Mouse (Mus musculus): ENCODE measurements around the gene Tomm40. TPM values are rescaled to one million over a fixed set of nuclear protein-coding genes. Genes with fewer than 3 reads are reported as not detected.

Gene Tomm40
- polyA plus RNA-seq, 1 experiment from 2014 or later = 171 TPM

- Histone ChIP-seq H3K4me2 (no peak overlapping the region), H3K36me3 (peaks cover 26% of the 10 kb centered on the region), H3K4me1 (peaks cover 24% of the 10 kb centered on the region), H3K27ac (replicated peaks) (no peak overlapping the region; the same call in 1 of the 2 replicates), H3K9me3 (replicated peaks) (no peaks in the 10 kb centered on the region; the same call in 1 of the 2 replicates), H3K27me3 (replicated peaks) (no peaks in the 10 kb centered on the region), H3K4me3 (replicated peaks) (no peak overlapping the region), H3K9ac (replicated peaks) (no peak overlapping the region)
- ATAC-seq (ENCODE audit: low FRiP score) = no peak
- WGBS = 89% methylated on average over 4 of the region's 4 CpGs
Observed at GRCm38 (mm10) chr7:19717346-19717745, 2.1 kb upstream of the Tomm40 start.

- Histone ChIP-seq H3K9ac (replicated peaks) (peak overlapping the region; percentile 56), H3K27ac (replicated peaks) (peak overlapping the region; percentile 93), H3K4me1 (peaks cover 24% of the 10 kb centered on the region), H3K4me2 (peak overlapping the region; percentile 66), H3K27me3 (replicated peaks) (no peaks in the 10 kb centered on the region), H3K36me3 (peaks cover 31% of the 10 kb centered on the region), H3K9me3 (replicated peaks) (no peaks in the 10 kb centered on the region; the same call in 1 of the 2 replicates), H3K4me3 (replicated peaks) (peak overlapping the region; percentile 42; the same call in 1 of the 2 replicates)
- WGBS = 78% methylated on average over 2 of the region's 2 CpGs
- ATAC-seq (ENCODE audit: low FRiP score) = no peak
Observed at GRCm38 (mm10) chr7:19716822-19717221, 1.6 kb upstream of the Tomm40 start.

- H3K36me3 ChIP-seq = peaks cover 31% of the 10 kb centered on the region
- H3K9me3 ChIP-seq (replicated peaks) = no peaks in the 10 kb centered on the region; the same call in 1 of the 2 replicates
- peak overlapping the region; percentile 93 for H3K27ac ChIP-seq (replicated peaks)
- peak overlapping the region; percentile 56 for H3K9ac ChIP-seq (replicated peaks)
- no peak for ATAC-seq (ENCODE audit: low FRiP score)
- H3K4me3 ChIP-seq (replicated peaks) = peak overlapping the region; percentile 42
- no peaks in the 10 kb centered on the region for H3K27me3 ChIP-seq (replicated peaks)
- H3K4me2 ChIP-seq = peak overlapping the region; percentile 66
- peaks cover 24% of the 10 kb centered on the region for H3K4me1 ChIP-seq
- WGBS = 5% methylated on average over 18 of the region's 18 CpGs
Observed at GRCm38 (mm10) chr7:19716055-19716682, 931 bp upstream of the Tomm40 start.

GRCm38 (mm10) chr7:19714836-19715235 is 402 bp downstream of the Tomm40 start:
- ATAC-seq (ENCODE audit: low FRiP score) = peak; percentile 0; the same call in 1 of the 2 replicates

GRCm38 (mm10) chr7:19713598-19713997 is 1.6 kb downstream of the Tomm40 start:
- no peaks in the 10 kb centered on the region for H3K27me3 ChIP-seq (replicated peaks)
- H3K27ac ChIP-seq (replicated peaks) = no peak overlapping the region
- H3K4me1 ChIP-seq = peaks cover 24% of the 10 kb centered on the region
- ATAC-seq (ENCODE audit: low FRiP score) = no peak
- H3K36me3 ChIP-seq = peaks cover 43% of the 10 kb centered on the region
- H3K9me3 ChIP-seq (replicated peaks) = no peaks in the 10 kb centered on the region
- no peak overlapping the region for H3K4me3 ChIP-seq (replicated peaks)
- H3K9ac ChIP-seq (replicated peaks) = no peak overlapping the region
- 94% methylated on average over 9 of the region's 9 CpGs for WGBS
- H3K4me2 ChIP-seq = no peak overlapping the region

More at GRCm38 (mm10) chr7:19714836-19715235, 402 bp downstream of the Tomm40 start:
- Histone ChIP-seq H3K9ac (replicated peaks) (peak overlapping the region; percentile 96), H3K4me2 (peak overlapping the region; percentile 95), H3K9me3 (replicated peaks) (no peaks in the 10 kb centered on the region), H3K27me3 (replicated peaks) (no peaks in the 10 kb centered on the region), H3K4me3 (replicated peaks) (peak overlapping the region; percentile 99), H3K4me1 (peaks cover 24% of the 10 kb centered on the region), H3K27ac (replicated peaks) (peak overlapping the region; percentile 85), H3K36me3 (peaks cover 34% of the 10 kb centered on the region)
- WGBS = under 1% methylated on average over 34 of the region's 39 CpGs

- no peaks in the 10 kb centered on the region for H3K27me3 ChIP-seq (replicated peaks)
- no peak overlapping the region for H3K27ac ChIP-seq (replicated peaks)
- no peaks in the 10 kb centered on the region for H3K9me3 ChIP-seq (replicated peaks)
- H3K9ac ChIP-seq (replicated peaks) = no peak overlapping the region
- peaks cover 46% of the 10 kb centered on the region for H3K36me3 ChIP-seq
- no peak overlapping the region for H3K4me3 ChIP-seq (replicated peaks)
- WGBS = 68% methylated on average over 4 of the region's 4 CpGs
- ATAC-seq (ENCODE audit: low FRiP score) = no peak
- no peak overlapping the region for H3K4me2 ChIP-seq
- peaks cover 24% of the 10 kb centered on the region for H3K4me1 ChIP-seq
Observed at GRCm38 (mm10) chr7:19713196-19713595, 2.0 kb downstream of the Tomm40 start.

- Histone ChIP-seq H3K4me3 (replicated peaks) (no peak overlapping the region), H3K27ac (replicated peaks) (no peak overlapping the region), H3K4me2 (no peak overlapping the region), H3K36me3 (peaks cover 52% of the 10 kb centered on the region), H3K27me3 (replicated peaks) (no peaks in the 10 kb centered on the region), H3K9ac (replicated peaks) (no peak overlapping the region), H3K9me3 (replicated peaks) (no peaks in the 10 kb centered on the region), H3K4me1 (peaks cover 24% of the 10 kb centered on the region)
- WGBS = 77% methylated on average over 4 of the region's 4 CpGs
- ATAC-seq (ENCODE audit: low FRiP score) = no peak
Observed at GRCm38 (mm10) chr7:19712414-19712813, 2.8 kb downstream of the Tomm40 start.

GRCm38 (mm10) chr7:19710650-19711049 is 4.6 kb downstream of the Tomm40 start:
- Histone ChIP-seq H3K36me3 (peaks cover 59% of the 10 kb centered on the region), H3K4me3 (replicated peaks) (no peak overlapping the region)
- no peak for ATAC-seq (ENCODE audit: low FRiP score)

GRCm38 (mm10) chr7:19705271-19705670 is 10.0 kb downstream of the Tomm40 start:
- ATAC-seq (ENCODE audit: low FRiP score) = no peak
- no peak overlapping the region for H3K27ac ChIP-seq (replicated peaks)
- 96% methylated on average over 7 of the region's 7 CpGs for WGBS
- H3K4me1 ChIP-seq = 0 out of 2 replicates have a peak, but pooled peaks cover 8% of the 10 kb centered on the region
- no peaks in the 10 kb centered on the region for H3K9me3 ChIP-seq (replicated peaks)
- H3K27me3 ChIP-seq (replicated peaks) = no peaks in the 10 kb centered on the region
- peaks cover 47% of the 10 kb centered on the region for H3K36me3 ChIP-seq
- H3K4me2 ChIP-seq = no peak overlapping the region
- no peak overlapping the region for H3K4me3 ChIP-seq (replicated peaks)
- no peak overlapping the region for H3K9ac ChIP-seq (replicated peaks)

More at GRCm38 (mm10) chr7:19710650-19711049, 4.6 kb downstream of the Tomm40 start:
- no peak overlapping the region for H3K4me2 ChIP-seq
- WGBS = 91% methylated on average over 10 of the region's 10 CpGs
- H3K27ac ChIP-seq (replicated peaks) = no peak overlapping the region
- no peaks in the 10 kb centered on the region for H3K9me3 ChIP-seq (replicated peaks)
- H3K4me1 ChIP-seq = peaks cover 16% of the 10 kb centered on the region
- H3K27me3 ChIP-seq (replicated peaks) = no peaks in the 10 kb centered on the region
- H3K9ac ChIP-seq (replicated peaks) = no peak overlapping the region

GRCm38 (mm10) chr7:19704475-19704874 is 10.8 kb downstream of the Tomm40 start:
- WGBS = 96% methylated on average over 4 of the region's 4 CpGs
- Histone ChIP-seq H3K9ac (replicated peaks) (no peak overlapping the region), H3K4me1 (peaks cover 11% of the 10 kb centered on the region), H3K4me2 (no peak overlapping the region), H3K4me3 (replicated peaks) (no peak overlapping the region), H3K27me3 (replicated peaks) (no peaks in the 10 kb centered on the region), H3K27ac (replicated peaks) (no peak overlapping the region), H3K9me3 (replicated peaks) (no peaks in the 10 kb centered on the region), H3K36me3 (peaks cover 39% of the 10 kb centered on the region)
- no peak for ATAC-seq (ENCODE audit: low FRiP score)

- no peaks in the 10 kb centered on the region for H3K9me3 ChIP-seq (replicated peaks)
- no peak for ATAC-seq (ENCODE audit: low FRiP score)
- peaks cover 27% of the 10 kb centered on the region for H3K36me3 ChIP-seq
Observed at GRCm38 (mm10) chr7:19702859-19703555, 12.2 kb downstream of the Tomm40 start.

More at GRCm38 (mm10) chr7:19702859-19703555, 12.2 kb downstream of the Tomm40 start:
- Histone ChIP-seq H3K9ac (replicated peaks) (no peak overlapping the region), H3K27me3 (replicated peaks) (no peaks in the 10 kb centered on the region), H3K4me2 (no peak overlapping the region), H3K27ac (replicated peaks) (no peak overlapping the region), H3K4me3 (replicated peaks) (no peak overlapping the region), H3K4me1 (peaks cover 25% of the 10 kb centered on the region)
- 93% methylated on average over 16 of the region's 16 CpGs for WGBS
